Mouse (Mus musculus) small intestine, adult 2 months (tissue): ENCODE results near the gene Qrfp.

Source experiments
- CTCF ChIP-seq: fragments of 200-500 bp; IDR thresholded peaks from 2 replicates; pipeline ENCODE4 v1.5.1; 2012; ENCODE audit warnings: low read depth, mild to moderate bottlenecking, control low read depth, inconsistent platforms, low read length, moderate library complexity, mixed read lengths; ENCODE audit not compliant: insufficient replicate concordance, insufficient read length; ENCODE audit errors: extremely low read depth
- POLR2A ChIP-seq: fragments of 200-500 bp; IDR thresholded peaks from 2 replicates; pipeline ENCODE4 v1.6.1; 2012; ENCODE audit warnings: low read depth, mild to moderate bottlenecking, control low read depth, inconsistent platforms, low read length, moderate library complexity

DNA sequence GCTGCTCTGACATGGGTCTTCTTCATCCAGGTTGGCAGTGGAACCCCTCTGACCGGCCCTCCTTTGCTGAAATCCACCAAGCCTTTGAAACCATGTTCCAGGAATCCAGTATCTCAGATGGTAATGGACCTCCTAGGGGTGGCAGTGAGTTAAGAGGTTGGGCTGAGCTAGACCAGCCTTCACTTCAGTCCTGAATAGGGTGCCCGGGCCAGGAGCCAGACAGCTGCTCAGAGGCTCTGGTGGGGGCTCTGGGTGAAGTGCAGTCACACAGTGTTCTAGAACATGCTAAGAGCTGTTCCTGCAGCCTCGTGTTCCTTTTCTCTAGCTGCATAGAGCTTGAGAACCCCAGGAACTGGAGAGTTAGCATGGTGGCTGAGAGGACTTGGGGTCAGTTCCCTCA lies 13.4 kb downstream of the Qrfp start:
- TF ChIP-seq POLR2A (no peak), CTCF (no peak)
